Mouse (Mus musculus): ENCODE results near the gene Hoxb8.

The Hoxb8 gene

GRCm38 (mm10) chr11:96268031-96268745, 13.5 kb upstream of the Hoxb8 start:
- ATAC-seq (ENCODE audit: low TSS enrichment), result no peak

GRCm38 (mm10) chr11:96269869-96270268, 11.8 kb upstream of the Hoxb8 start:
- ATAC-seq (ENCODE audit: low TSS enrichment), result no peak

- ATAC-seq (ENCODE audit: low TSS enrichment), result no peak
Observed at GRCm38 (mm10) chr11:96270996-96271540, 10.6 kb upstream of the Hoxb8 start, which contains the start of gene Hoxb9. Gene Hoxb9, plus strand, starts transcription at chr11:96271457.

GRCm38 (mm10) chr11:96271541-96272011, 10.1 kb upstream of the Hoxb8 start:
- no peak for ATAC-seq (ENCODE audit: low TSS enrichment)

GRCm38 (mm10) chr11:96272024-96272921, 9.4 kb upstream of the Hoxb8 start:
- no peak for ATAC-seq (ENCODE audit: low TSS enrichment)

- no peak for ATAC-seq (ENCODE audit: low TSS enrichment)
Observed at GRCm38 (mm10) chr11:96274428-96274827, 7.3 kb upstream of the Hoxb8 start.

GRCm38 (mm10) chr11:96275896-96276295, 5.8 kb upstream of the Hoxb8 start:
- ATAC-seq (ENCODE audit: low TSS enrichment), result no peak

GRCm38 (mm10) chr11:96277151-96278044, 4.3 kb upstream of the Hoxb8 start:
- ATAC-seq (ENCODE audit: low TSS enrichment), result no peak

GRCm38 (mm10) chr11:96278324-96278723, 3.4 kb upstream of the Hoxb8 start:
- ATAC-seq (ENCODE audit: low TSS enrichment), result no peak

- peak; percentile 74; the same call in 1 of the 2 replicates for ATAC-seq (ENCODE audit: low TSS enrichment)
Observed at GRCm38 (mm10) chr11:96278773-96279172, 2.9 kb upstream of the Hoxb8 start.

GRCm38 (mm10) chr11:96279421-96280233, 2.1 kb upstream of the Hoxb8 start:
- ATAC-seq (ENCODE audit: low TSS enrichment), result no peak

- no peak for ATAC-seq (ENCODE audit: low TSS enrichment)
Observed at GRCm38 (mm10) chr11:96280399-96281378, 1.0 kb upstream of the Hoxb8 start.

- ATAC-seq (ENCODE audit: low TSS enrichment), result no peak
Observed at GRCm38 (mm10) chr11:96281396-96281795, 309 bp upstream of the Hoxb8 start.

- ATAC-seq (ENCODE audit: low TSS enrichment), result no peak
Observed at GRCm38 (mm10) chr11:96282795-96283430, 1.2 kb downstream of the Hoxb8 start.

- ATAC-seq (ENCODE audit: low TSS enrichment), result no peak
Observed at GRCm38 (mm10) chr11:96284041-96284749, 2.5 kb downstream of the Hoxb8 start.

- ATAC-seq (ENCODE audit: low TSS enrichment), result no peak
Observed at GRCm38 (mm10) chr11:96284774-96285734, 3.3 kb downstream of the Hoxb8 start.

Data from frontal cortex, adult (tissue).